Mouse (Mus musculus): ENCODE data around the gene Ctps.

Gene Ctps

GRCm38 (mm10) chr4:120571070-120571464, 991 bp upstream of the Ctps start:
- peak; percentile 5 to 7 for DNase-seq (ENCODE audit: low spot score in 2 of 2)

GRCm38 (mm10) chr4:120570438-120571069, 478 bp upstream of the Ctps start:
- DNase-seq (ENCODE audit: low spot score in 2 of 2), result no peak

DNA sequence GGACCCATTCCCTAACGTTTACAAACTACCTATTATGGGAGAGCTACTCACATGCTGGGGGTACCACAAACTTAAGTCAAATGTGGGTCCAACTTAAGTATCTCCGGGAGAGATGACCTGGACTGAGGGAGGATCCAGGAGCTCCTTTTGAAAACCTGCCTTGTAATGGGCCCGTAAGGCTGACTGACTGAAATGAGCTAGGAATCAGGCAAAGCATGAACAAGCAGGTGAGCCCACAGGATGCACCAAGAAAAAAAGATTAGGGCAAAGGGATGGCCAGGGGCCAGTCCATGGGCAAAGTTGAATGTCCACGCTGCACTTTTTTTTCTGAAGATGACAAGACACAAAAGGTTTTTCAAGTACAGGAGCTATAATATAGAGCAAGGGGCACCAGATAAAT, 1.1 kb downstream of the Ctps start:
- peak; percentile 6 to 7 for DNase-seq (ENCODE audit: low spot score in 2 of 2)

DNA sequence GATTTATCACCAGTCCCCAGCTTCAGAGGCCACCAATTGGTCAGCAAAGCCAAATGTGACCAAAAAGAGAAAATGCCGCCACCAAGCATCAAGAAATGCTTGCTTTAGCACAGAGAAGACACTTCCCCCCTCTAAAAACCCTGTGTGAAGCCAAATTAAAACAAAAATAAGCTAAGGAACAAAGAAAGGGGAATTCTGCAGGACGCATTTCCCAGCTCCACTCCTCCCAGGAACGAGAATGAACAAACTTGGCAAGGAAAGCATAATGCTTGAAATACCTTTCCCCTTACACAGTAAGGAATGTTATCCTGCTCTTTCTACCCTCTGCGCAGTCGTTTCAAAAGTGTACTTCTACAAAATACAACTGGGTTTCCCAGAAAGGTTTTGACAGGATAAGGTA, 2.1 kb downstream of the Ctps start:
- DNase-seq (ENCODE audit: low spot score in 2 of 2), result peak; percentile 53 to 62

DNA sequence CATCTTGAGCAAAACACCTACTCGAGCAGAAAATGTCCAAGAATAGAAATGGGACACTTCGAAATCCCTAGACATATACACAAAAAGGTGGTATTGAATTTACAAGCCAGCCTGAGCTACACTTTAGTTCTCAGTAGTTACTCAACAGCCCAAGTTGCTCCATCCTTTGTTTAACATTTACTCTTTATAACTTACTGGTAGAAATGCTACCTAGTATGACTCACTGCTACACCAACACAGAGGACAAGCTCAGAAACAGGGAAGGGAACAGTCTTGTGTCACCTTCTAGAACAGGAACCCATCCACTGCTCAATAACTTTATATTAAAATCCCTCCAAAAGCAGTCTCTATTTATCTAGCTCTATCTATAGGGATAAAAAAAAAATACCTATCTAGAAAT, 4.3 kb downstream of the Ctps start:
- no peak for DNase-seq (ENCODE audit: low spot score in 2 of 2)

DNA sequence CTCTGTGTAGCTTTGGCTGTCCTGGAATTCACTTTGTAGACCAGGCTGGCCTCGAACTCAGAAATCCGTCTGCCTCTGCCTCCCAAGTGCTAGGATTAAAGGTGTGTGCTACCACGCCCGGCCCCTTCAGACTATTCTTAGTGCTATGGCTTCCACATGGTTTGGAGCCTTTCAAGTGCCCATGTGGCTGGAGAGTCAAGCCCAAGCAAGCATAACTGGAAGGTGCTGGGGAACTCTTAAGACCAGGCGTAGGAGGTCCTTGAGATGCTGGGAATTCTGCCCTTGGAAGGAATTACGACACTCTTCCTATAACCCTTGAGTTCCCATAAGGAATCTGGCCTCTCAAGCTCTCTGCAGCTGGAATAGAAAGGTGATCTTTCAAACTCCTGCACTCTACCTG, 13.5 kb downstream of the Ctps start:
- no peak for DNase-seq (ENCODE audit: low spot score in 2 of 2)

- no peak for DNase-seq (ENCODE audit: low spot score in 2 of 2)
These were observed 25.2 kb downstream of the Ctps start for GRCm38 (mm10) chr4:120544896-120545295.

DNA sequence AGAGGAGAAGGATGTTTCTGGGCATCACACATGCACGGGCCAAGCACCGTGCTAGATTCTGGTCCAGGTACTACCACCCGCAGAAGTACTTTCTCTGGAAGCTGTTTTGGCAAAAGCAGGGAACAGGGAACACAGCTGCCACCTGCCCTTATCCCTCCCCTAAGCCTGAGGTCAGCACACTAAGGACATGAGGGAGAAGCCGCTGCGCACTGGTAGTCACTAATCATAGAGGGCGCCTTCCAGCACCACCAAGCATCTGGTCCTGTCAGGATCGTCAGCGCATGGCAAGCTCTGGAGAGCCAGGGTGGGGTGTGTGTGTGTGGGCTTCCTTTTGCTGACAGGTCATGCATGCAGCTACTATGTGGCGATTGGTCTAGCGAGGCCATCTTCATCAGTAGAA, 31.4 kb downstream of the Ctps start:
- DNase-seq (ENCODE audit: low spot score in 2 of 2), result no peak

DNA sequence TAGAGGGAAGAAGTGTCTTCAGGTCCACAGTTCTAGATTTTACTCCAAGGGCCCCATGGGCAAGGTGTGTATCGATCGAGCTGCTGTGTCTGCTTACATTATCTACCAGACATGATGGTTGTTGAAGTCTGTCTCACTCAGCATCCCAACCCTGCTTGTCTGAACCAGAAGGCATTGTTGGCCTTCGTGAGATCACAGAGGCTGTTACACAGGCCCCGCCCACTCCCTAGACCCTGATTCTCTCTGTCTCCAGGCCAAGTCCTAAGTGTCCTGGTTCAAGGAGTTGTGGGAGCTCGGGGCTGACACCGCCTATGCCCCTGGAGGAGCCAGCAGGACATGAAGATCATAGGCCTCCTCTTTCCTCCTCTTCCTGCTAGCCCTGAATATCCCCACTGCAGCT, 38.1 kb downstream of the Ctps start, which contains the start of gene Slfnl1:
Gene Slfnl1 (plus strand): TSS at position 246 of the 400 bp plus-strand sequence.
- no peak for DNase-seq (ENCODE audit: low spot score in 2 of 2)

DNA sequence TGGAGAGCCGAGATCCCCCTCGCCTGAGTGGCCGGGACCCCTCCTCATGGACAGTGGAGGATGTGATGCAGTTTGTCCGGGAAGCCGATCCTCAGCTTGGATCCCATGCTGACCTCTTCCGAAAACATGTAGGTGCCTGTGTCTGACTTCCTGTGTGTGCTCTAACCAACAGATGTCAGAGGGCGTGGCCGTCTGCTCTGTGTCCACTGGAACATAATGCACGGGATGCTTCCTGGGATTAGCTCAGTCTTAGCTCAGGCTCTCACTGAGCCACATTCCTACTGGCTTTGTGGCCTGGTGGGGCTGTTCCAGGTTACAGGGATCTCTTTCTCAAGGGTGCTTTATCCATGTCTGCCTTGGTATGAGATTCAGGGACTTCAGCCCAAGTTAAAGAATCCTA, 41.9 kb downstream of the Ctps start:
- DNase-seq (ENCODE audit: low spot score in 2 of 2), result peak; percentile 4 to 41

DNA sequence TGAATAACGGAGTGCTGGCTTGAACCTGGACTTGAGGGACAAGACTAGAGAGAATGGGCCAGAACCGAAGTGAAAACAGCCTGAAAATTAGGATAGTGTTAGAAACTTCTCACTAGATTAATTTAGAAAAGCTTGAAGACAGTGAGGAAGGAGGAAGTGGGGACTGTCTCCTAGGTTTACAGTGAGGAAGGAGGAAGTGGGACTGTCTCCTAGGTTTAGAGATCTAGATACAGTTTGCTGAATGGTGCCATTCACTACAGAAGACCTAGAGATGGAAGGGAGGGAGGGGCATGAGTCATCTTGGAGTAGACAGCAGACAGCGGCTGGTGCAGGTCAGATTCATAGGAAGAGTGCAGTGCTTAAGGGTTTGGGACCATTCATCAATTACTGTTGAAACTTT, 47.0 kb downstream of the Ctps start:
- no peak for DNase-seq (ENCODE audit: low spot score in 2 of 2)

GRCm38 (mm10) chr4:120522351-120522750, 47.7 kb downstream of the Ctps start:
- no peak for DNase-seq (ENCODE audit: low spot score in 2 of 2)

DNA sequence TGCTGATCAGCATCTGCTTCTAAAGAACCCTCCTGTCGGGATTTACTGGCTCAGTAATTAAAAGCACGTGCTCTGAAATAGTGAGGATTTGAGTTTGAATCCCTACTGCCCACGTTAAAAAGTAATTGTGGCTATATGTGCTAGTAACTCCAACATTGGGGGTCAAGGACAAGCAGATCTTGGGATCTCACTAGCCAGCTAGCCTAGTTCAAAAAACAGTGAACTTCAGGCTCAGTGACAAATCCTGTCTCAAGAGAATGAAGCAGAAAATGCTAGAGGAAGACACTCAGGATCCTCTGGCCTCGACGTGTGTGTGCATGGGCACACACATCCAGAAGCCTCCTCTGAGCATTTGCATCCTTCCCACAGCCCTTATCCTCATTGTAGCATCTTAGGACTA, 48.3 kb downstream of the Ctps start:
- no peak for DNase-seq (ENCODE audit: low spot score in 2 of 2)

- peak; percentile 27 to 40 for DNase-seq (ENCODE audit: low spot score in 2 of 2)
These were observed 52.7 kb downstream of the Ctps start for GRCm38 (mm10) chr4:120517335-120517734.

GRCm38 (mm10) chr4:120516907-120517306, 53.2 kb downstream of the Ctps start:
- DNase-seq (ENCODE audit: low spot score in 2 of 2), result no peak

DNA sequence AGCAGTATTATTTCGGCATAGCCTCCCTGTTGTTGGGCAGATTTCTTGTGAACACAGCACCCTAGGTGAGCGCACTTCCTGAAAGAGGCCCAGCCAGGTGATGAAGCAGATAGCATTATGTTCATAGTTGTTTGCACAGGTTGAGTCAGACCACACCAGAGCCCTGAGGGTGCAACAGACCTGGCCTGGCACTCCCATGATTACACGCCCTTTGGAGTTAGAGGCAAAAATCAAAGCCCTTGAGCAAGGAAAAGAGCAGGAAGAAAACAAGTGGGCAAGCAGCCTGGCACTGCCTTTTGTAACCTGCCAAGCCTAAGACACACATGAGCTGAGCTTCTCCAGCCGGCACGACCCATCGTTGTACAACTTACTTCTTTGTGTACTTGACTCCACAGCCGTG, 53.6 kb downstream of the Ctps start:
- DNase-seq (ENCODE audit: low spot score in 2 of 2), result no peak

DNA sequence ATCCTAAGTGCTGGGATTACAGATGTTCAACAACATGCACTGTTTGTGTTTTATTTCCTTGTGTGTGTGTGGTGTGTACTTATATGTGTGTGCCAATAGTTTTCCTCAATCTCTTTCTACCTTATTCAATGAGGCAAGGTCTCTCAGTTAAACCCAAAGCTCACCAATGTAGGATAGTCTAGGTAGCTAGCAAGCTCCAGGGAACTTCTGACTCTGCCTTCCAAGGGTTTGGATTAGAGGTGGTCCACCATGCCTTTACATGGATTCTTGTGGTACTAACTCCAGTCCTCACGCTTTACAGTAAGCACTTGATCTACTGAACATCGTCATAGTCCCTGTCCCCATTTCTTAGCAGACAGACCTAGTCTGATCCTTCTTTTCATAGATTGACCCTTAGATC, 55.7 kb downstream of the Ctps start:
- no peak for DNase-seq (ENCODE audit: low spot score in 2 of 2)

DNA sequence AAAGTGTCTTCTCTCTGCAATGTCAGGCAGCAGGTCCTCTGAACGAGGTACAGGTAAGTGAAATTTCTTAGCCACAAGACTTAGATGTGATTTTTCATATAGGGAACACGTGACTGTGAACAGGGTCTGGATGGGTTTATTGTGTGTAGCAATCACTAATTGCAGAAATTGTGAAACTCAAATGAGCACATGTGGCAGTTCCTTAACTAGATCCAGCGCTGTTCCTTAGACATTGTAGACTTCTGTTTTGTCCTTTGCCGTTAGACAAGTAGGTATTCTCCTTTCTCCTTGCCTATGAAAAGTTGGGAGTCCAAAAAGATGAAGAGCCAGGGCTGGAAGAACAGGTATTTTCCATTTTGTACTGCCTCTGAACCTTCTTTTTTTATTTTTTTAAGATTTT, 58.9 kb downstream of the Ctps start:
- no peak for DNase-seq (ENCODE audit: low spot score in 2 of 2)

DNA sequence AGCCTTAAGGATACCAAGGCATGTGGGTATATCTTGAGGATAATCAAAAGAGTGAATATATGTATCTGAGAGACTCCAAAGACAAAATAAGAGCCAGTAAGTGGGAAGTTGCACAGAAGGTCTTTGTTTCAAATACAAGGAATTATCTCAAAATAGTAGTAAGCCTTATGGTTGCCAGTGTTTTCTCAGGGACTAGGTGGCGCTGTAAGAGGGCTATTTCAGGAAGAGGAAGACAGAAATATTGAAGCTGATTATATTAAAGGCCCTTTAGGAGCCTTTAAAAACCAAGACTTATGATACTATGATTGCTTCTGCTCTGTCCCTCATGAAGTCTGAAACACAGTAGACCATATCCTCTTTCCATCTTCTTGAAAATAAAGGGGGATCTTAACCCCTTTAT, 63.1 kb downstream of the Ctps start:
- no peak for DNase-seq (ENCODE audit: low spot score in 2 of 2)
